Mouse (Mus musculus) B cell, adult (primary cell): ENCODE data around the gene Tgfbr3l. TPM values are rescaled to one million over a fixed set of nuclear protein-coding genes. Genes with fewer than 3 reads are reported as not detected.

Experiments used
- total RNA-seq: library from RNA; stranded (reverse); gene quantifications from 4 replicates; pipeline ENCODE4 v1.2.4, GENCODE M21; 2023; ENCODE audit not compliant: inconsistent age

Gene Tgfbr3l
- total RNA-seq = 20.5 to 22.4 TPM (median 21.2 TPM) in 4 replicates

GRCm38 (mm10) chr8:4247951-4248540 lies at the start of gene Tgfbr3l:
TSS of gene Tgfbr3l (plus strand) at chr8:4248214.

DNA sequence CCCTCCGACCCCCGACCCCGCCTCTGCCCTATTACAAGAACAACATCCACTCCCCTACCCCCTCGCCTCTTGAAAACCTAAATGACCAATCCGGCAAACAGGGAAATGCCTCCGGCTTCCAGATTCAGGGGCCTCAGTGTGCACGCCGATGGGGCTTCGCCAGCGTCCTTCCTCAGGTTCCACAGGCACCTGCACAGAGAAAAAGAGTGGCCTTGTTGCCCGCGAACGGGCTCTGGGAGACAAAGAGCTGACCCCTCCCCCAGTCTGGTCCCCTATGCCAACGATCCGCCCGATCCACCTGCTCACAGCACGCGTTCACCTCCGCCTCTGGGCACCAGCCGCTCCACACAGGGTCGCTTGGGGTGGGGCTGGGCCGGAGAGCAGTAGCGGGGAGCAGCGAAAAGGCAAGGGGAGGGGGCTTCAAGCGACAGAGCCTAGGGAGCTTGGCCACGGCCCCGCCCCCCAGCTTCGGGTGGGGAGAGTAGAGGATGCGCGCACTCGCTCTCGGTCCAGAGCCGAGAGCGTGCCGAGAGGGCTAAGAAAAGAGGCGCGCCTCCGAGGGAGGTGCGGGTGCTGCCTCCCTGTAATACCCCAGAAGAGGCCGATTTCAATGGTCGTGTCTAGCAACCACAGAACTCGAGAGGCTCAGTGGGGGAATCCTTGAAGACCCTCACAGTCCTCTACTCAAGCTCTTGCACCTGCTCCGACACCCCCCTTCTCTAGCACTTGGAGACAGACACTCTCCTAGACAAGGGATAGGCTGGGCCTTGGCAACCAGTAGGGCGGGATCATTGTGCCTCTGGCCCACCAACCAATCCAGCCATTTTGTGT lies 31.0 kb upstream of the Tgfbr3l start, which contains the start of gene Prr36:
Gene Prr36, minus strand, starts transcription at position 669 of the 831 bp plus-strand sequence.

DNA sequence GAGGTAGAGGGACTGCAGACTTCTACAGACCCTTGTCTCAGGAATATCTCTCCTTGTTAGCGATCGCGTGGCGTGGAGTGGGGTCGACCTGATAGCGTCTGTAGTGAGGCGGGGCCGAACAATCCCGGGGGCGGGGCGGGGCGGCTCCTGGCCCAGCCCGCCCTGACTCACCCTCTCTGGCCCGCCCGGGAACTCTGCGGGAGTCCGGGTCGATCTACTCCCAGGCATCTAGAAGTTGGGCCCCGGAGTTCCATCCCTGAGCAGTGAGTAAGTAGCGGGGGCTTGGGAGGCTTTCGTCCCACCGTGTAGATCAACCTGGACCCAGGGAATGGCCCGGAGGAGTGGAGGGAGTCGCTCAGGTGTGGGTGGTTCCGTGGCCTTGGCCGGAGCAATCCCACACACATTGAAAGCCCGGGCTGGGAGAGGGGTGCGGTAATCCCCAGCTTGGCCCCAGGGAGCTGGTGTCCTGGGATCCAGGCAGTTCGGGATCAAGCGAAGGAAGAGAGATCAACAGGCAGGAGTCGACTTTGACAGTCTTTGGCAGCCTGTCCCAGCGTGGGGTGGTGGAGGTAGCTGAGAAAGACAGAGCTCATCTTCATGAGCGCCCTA lies 21.2 kb upstream of the Tgfbr3l start, which contains the start of gene Lrrc8e:
Gene Lrrc8e, plus strand, starts transcription at position 89 of the 609 bp plus-strand sequence.

DNA sequence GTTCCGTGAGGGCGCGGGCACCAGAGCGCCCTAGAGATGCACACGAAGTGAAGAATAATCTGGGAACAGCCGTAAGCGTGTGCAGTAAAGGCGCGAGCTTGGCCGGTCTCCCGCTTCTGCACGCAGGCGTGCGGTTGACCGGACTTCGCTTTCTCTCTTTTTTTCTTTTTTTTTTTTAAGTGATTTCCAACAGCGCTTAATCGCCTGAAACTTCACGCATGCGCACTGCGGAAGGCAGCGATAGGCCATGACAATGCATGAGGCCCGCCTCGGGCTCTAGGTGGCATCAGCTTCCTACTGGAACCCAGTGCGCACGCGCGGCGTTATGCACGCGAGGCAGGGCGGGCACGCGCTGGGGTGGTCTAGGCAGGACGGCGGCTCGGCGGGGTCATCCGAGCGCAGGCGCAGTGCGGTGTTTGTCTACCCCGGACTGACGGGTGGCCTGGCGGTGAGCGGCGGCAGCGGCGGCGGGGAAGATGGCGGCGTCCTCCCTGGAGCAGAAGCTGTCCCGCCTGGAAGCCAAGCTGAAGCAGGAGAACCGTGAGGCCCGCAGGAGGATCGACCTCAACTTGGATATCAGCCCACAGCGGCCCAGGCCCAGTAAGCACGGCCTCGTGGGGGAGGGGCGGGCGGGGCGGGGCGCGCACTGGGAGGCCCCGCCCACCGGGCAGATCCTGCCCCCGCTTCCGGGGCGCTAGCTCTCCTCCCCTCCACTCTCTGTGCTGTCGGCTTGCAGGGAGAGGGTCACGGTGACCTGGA lies 9.4 kb upstream of the Tgfbr3l start, which contains the start of the genes Map2k7 and Gm49320:
Gene Map2k7, plus strand, starts transcription at position 307 of the 759 bp plus-strand sequence.
Gene Gm49320, plus strand, starts transcription at position 432 of the 759 bp plus-strand sequence.

GRCm38 (mm10) chr8:4252934-4253841 lies 5.2 kb downstream of the Tgfbr3l start, which contains the start of gene Snapc2:
TSS of gene Snapc2 (plus strand) at chr8:4253080.

DNA sequence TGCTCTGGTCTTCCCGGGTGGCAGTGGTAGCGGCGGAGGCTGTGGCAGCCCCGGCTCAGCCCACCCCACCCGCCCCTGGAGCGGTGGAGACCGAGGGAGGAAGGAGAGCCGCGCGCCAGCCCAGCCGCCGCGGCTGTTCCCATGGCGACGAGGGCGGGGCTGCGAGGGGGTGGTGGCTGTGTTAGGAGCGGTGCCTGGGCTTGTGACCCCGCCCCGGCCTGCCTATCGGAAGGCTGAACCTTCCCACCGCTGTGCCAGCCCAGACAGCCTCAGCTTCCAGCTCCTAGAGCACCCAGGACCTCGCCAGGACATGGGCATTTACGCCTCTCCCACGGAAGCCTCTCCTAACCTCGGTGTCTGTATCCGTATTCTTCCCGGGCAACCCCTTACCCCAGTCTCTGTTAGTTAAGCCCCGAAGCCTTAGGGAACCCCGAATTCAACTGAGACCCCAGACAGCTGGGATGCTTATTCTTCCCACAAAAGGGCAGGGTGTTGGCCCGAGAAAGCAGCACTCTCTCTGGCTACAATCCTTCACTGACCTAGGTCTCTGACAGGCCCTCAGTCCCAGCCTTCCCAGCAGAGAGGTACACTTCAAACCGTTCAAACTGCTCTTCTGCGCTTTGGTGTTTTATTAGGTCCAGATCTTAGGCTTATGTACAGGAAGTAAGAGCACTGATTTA lies 11.3 kb downstream of the Tgfbr3l start, which contains the start of gene Ctxn1:
Gene Ctxn1, minus strand, starts transcription at position 150 of the 680 bp plus-strand sequence.

GRCm38 (mm10) chr8:4275275-4276110 lies 27.5 kb downstream of the Tgfbr3l start, which contains the start of gene Timm44:
TSS of gene Timm44 (minus strand) at chr8:4275913.

Other genes with a start within 250 kb of the Tgfbr3l start
- not detected in 4 replicates for gene Cd209f, start 142.4 kb upstream of the Tgfbr3l start, total RNA-seq
- not detected in 4 replicates for gene Cd209g, start 114.1 kb upstream of the Tgfbr3l start, total RNA-seq
- gene Evi5l, start 81.6 kb upstream of the Tgfbr3l start, total RNA-seq = 27.0 to 34.1 TPM (median 29.8 TPM) in 4 replicates
- gene Prr36, start 30.8 kb upstream of the Tgfbr3l start, total RNA-seq = 0.12 to 0.16 TPM in 2 of 4 replicates, not detected in the others
- not detected in 4 replicates for gene Lrrc8e, start 21.4 kb upstream of the Tgfbr3l start, total RNA-seq
- gene Map2k7, start 9.5 kb upstream of the Tgfbr3l start, total RNA-seq = 109 to 125 TPM (median 120 TPM) in 4 replicates
- 0.64 TPM in 1 of 4 replicates, not detected in the others for gene Gm49320, start 9.3 kb upstream of the Tgfbr3l start, total RNA-seq
- gene Snapc2, start 4.9 kb downstream of the Tgfbr3l start, total RNA-seq = 9.8 to 16.0 TPM (median 12.8 TPM) in 4 replicates
- gene Ctxn1, start 11.1 kb downstream of the Tgfbr3l start, total RNA-seq = 0.57 to 1.4 TPM (median 0.88 TPM) in 4 replicates
- gene Timm44, start 27.7 kb downstream of the Tgfbr3l start, total RNA-seq = 75.1 to 81.2 TPM (median 77.5 TPM) in 4 replicates
- gene Ccl25, start 77.0 kb downstream of the Tgfbr3l start, total RNA-seq = 11.8 to 14.9 TPM (median 13.3 TPM) in 4 replicates
- gene Elavl1, start 77.2 kb downstream of the Tgfbr3l start, total RNA-seq = 96.1 to 104 TPM (median 97.4 TPM) in 4 replicates
- 35.7 to 40.8 TPM (median 37.9 TPM) in 4 replicates for gene Cers4, start 244.8 kb downstream of the Tgfbr3l start, total RNA-seq